Mouse (Mus musculus) embryonic fibroblast, embryonic 13.5 days (primary cell): ENCODE measurements around the gene Sgo1. TPM values are rescaled to one million over a fixed set of nuclear protein-coding genes. Genes with fewer than 3 reads are reported as not detected.
"Not testable (repeated sequence)": the region's sequence is repeated elsewhere in the genome, so short reads cannot be mapped to it uniquely, and the experiment has no call there.

Experiments
- H3K27ac ChIP-seq: 2 replicates; pipeline ENCODE4 v1.5.1; 2012; ENCODE audit warnings: low read length, control low read depth, inconsistent platforms; ENCODE audit not compliant: insufficient read depth
- H3K4me1 ChIP-seq: 2 replicates; pipeline ENCODE4 v1.6.1; 2011; ENCODE audit warnings: low read length; ENCODE audit not compliant: control insufficient read depth, insufficient read depth
- H3K4me3 ChIP-seq: 2 replicates; pipeline ENCODE4 v1.5.1; 2011; ENCODE audit warnings: mild to moderate bottlenecking, control low read depth, low read length; ENCODE audit not compliant: insufficient read depth
- CTCF ChIP-seq: IDR thresholded peaks from 2 replicates; pipeline ENCODE4 v1.5.1; 2011; ENCODE audit warnings: mild to moderate bottlenecking, control low read depth, low read length, moderate library complexity, borderline replicate concordance; ENCODE audit not compliant: insufficient read depth
- POLR2A ChIP-seq: IDR thresholded peaks from 2 replicates; pipeline ENCODE4 v1.6.1; 2011; ENCODE audit warnings: low read depth, mild to moderate bottlenecking, control low read depth, low read length, moderate library complexity
- polyA plus RNA-seq: library from polyadenylated mRNA; stranded (reverse); fragments of >200 nt; gene quantifications from 2 replicates; pipeline ENCODE4 v1.2.4, GENCODE M21; 2011; ENCODE audit warnings: low read depth; ENCODE audit not compliant: missing spikeins, insufficient read length

Sgo1 gene
- polyA plus RNA-seq, 1 experiment: 21.5 TPM

GRCm38 (mm10) chr17:53664703-53665382 is 24.3 kb downstream of the Sgo1 start:
- no peak overlapping the region for H3K4me3 ChIP-seq
- no peak overlapping the region; the same call in 1 of the 2 replicates for H3K27ac ChIP-seq
- 0 out of 2 replicates have a peak, but pooled peaks cover 2% of the 10 kb centered on the region for H3K4me1 ChIP-seq
- TF ChIP-seq CTCF (no peak), POLR2A (no peak)

- H3K27ac ChIP-seq: no peak overlapping the region
- no peak overlapping the region for H3K4me3 ChIP-seq
- 0 out of 2 replicates have a peak, but pooled peaks cover 2% of the 10 kb centered on the region for H3K4me1 ChIP-seq
- no peak for TF ChIP-seq POLR2A
- TF ChIP-seq CTCF: no peak
Measured at GRCm38 (mm10) chr17:53664267-53664666, 24.9 kb downstream of the Sgo1 start.

- Histone ChIP-seq H3K4me3 (no peak overlapping the region), H3K4me1 (0 out of 2 replicates have a peak, but pooled peaks cover 2% of the 10 kb centered on the region), H3K27ac (no peak overlapping the region)
- TF ChIP-seq POLR2A: no peak
- TF ChIP-seq CTCF: no peak
Measured at GRCm38 (mm10) chr17:53661056-53661840, 27.9 kb downstream of the Sgo1 start.

- Histone ChIP-seq H3K27ac (no peak overlapping the region), H3K4me3 (no peak overlapping the region), H3K4me1 (0 out of 2 replicates have a peak, but pooled peaks cover 2% of the 10 kb centered on the region)
Measured at GRCm38 (mm10) chr17:53659738-53660137, 29.4 kb downstream of the Sgo1 start.

GRCm38 (mm10) chr17:53659230-53659629 is 29.9 kb downstream of the Sgo1 start:
- H3K4me3 ChIP-seq: no peak overlapping the region
- no peak for TF ChIP-seq POLR2A
- TF ChIP-seq CTCF: no peak
- no peak overlapping the region for H3K27ac ChIP-seq
- 0 out of 2 replicates have a peak, but pooled peaks cover under 1% of the 10 kb centered on the region for H3K4me1 ChIP-seq

More at GRCm38 (mm10) chr17:53659738-53660137, 29.4 kb downstream of the Sgo1 start:
- TF ChIP-seq POLR2A: no peak
- no peak for TF ChIP-seq CTCF

GRCm38 (mm10) chr17:53658668-53659067 is 30.5 kb downstream of the Sgo1 start:
- no peaks in the 10 kb centered on the region for H3K4me1 ChIP-seq
- TF ChIP-seq POLR2A (no peak), CTCF (no peak)
- no peak overlapping the region for H3K27ac ChIP-seq
- no peak overlapping the region for H3K4me3 ChIP-seq

GRCm38 (mm10) chr17:53657391-53657790 is 31.7 kb downstream of the Sgo1 start:
- H3K4me3 ChIP-seq, H3K27ac ChIP-seq, H3K4me1 ChIP-seq: not testable (repeated sequence)
- TF ChIP-seq CTCF: peak; percentile 70; the same call in 1 of the 2 replicates

- Histone ChIP-seq H3K27ac (no peak overlapping the region), H3K4me3 (no peak overlapping the region), H3K4me1 (no peaks in the 10 kb centered on the region)
- TF ChIP-seq POLR2A (no peak), CTCF (no peak)
Measured at GRCm38 (mm10) chr17:53656369-53656860, 32.7 kb downstream of the Sgo1 start.

- TF ChIP-seq CTCF (no peak), POLR2A (no peak)
- no peak overlapping the region for H3K4me3 ChIP-seq
- no peak overlapping the region for H3K27ac ChIP-seq
- H3K4me1 ChIP-seq: no peaks in the 10 kb centered on the region
Measured at GRCm38 (mm10) chr17:53655959-53656358, 33.2 kb downstream of the Sgo1 start.

- Histone ChIP-seq H3K4me1 (no peaks in the 10 kb centered on the region), H3K4me3 (no peak overlapping the region), H3K27ac (no peak overlapping the region)
- TF ChIP-seq POLR2A: no peak
- TF ChIP-seq CTCF: no peak
Measured at GRCm38 (mm10) chr17:53655081-53655480, 34.1 kb downstream of the Sgo1 start.
